Mouse (Mus musculus) cerebellum, adult 18-20 months (tissue): ENCODE results near the gene Ebi3.
A peak's percentile ranks its signal among the peaks of the same experiment; 100 is the strongest.

Experiments
- DNase-seq, 2 experiments: peaks; one replicate each; pipeline ENCODE4 v3.0.0; 2021

Gene Ebi3

GRCm38 (mm10) chr17:55958918-55959728, 6.7 kb downstream of the Ebi3 start, which contains the start of gene Yju2:
Gene Yju2 (plus strand): TSS chr17:55959099.
- peak; percentile 91 to 93 for DNase-seq

- peak in 1 of 2 experiments; percentile 23 for DNase-seq
These were observed 7.7 kb downstream of the Ebi3 start for GRCm38 (mm10) chr17:55959946-55960740.

- peak in 1 of 2 experiments; percentile 29 for DNase-seq
These were observed 8.4 kb downstream of the Ebi3 start for GRCm38 (mm10) chr17:55960791-55961190.

- DNase-seq: no peak
These were observed 9.2 kb downstream of the Ebi3 start for GRCm38 (mm10) chr17:55961631-55962030.

- peak in 1 of 2 experiments; percentile 10 for DNase-seq
These were observed 10.7 kb downstream of the Ebi3 start for GRCm38 (mm10) chr17:55963171-55963570.

- DNase-seq: no peak
These were observed 12.1 kb downstream of the Ebi3 start for GRCm38 (mm10) chr17:55964496-55964895.

- no peak for DNase-seq
These were observed 12.6 kb downstream of the Ebi3 start for GRCm38 (mm10) chr17:55964996-55965395.

- DNase-seq: no peak
These were observed 14.7 kb downstream of the Ebi3 start for GRCm38 (mm10) chr17:55967186-55967585.

GRCm38 (mm10) chr17:55968210-55968609, 15.8 kb downstream of the Ebi3 start:
- no peak for DNase-seq

- DNase-seq: peak in 1 of 2 experiments; percentile 40
These were observed 17.1 kb downstream of the Ebi3 start for GRCm38 (mm10) chr17:55969560-55969959.

GRCm38 (mm10) chr17:55969966-55970891, 17.8 kb downstream of the Ebi3 start, which contains the start of gene Shd:
Gene Shd (plus strand): TSS chr17:55970467.
- DNase-seq: peak; percentile 62 to 75

- DNase-seq: no peak
These were observed 19.0 kb downstream of the Ebi3 start for GRCm38 (mm10) chr17:55971453-55971852.

- peak; percentile 88 for DNase-seq
These were observed 23.9 kb downstream of the Ebi3 start for GRCm38 (mm10) chr17:55976255-55976862.

- DNase-seq: no peak
These were observed 24.9 kb downstream of the Ebi3 start for GRCm38 (mm10) chr17:55977301-55977700.

GRCm38 (mm10) chr17:55986030-55986961, 33.9 kb downstream of the Ebi3 start, which contains the start of gene Fsd1:
Gene Fsd1 (plus strand): TSS chr17:55986509.
- DNase-seq: peak; percentile 86 to 90

GRCm38 (mm10) chr17:55990278-55990898, 37.9 kb downstream of the Ebi3 start:
- no peak for DNase-seq

GRCm38 (mm10) chr17:55996007-55996406, 43.6 kb downstream of the Ebi3 start:
- DNase-seq: no peak

- DNase-seq: no peak
These were observed 47.5 kb downstream of the Ebi3 start for GRCm38 (mm10) chr17:55999794-56000499.

- peak; percentile 56 to 65 for DNase-seq
These were observed 50.6 kb downstream of the Ebi3 start for GRCm38 (mm10) chr17:56003000-56003399.
